Mouse (Mus musculus) forebrain, postnatal 0 days (tissue): Measurements from ENCODE around the gene Atl2. TPM values are rescaled to one million over a fixed set of nuclear protein-coding genes. Genes with fewer than 3 reads are reported as not detected.

Experiments used
- ATAC-seq: fragments of 200-750 bp; cut with Nextera tagmentation; 2 replicates; pipeline ENCODE4 v1.8.0; 2017; ENCODE audit warnings: mild to moderate bottlenecking, moderate library complexity
- DNase-seq: peaks from one replicate; pipeline ENCODE4 v3.0.0-alpha.2; 2015
- H3K27ac ChIP-seq: fragments of 300-500 bp; sonication (generic); 2 replicates; pipeline ENCODE4 v1.5.1; 2014; ENCODE audit warnings: low read depth, mild to moderate bottlenecking, antibody characterized with exemption, low read length, moderate library complexity, mixed read lengths
- H3K27me3 ChIP-seq: fragments of 300-500 bp; sonication (generic); 2 replicates; pipeline ENCODE4 v1.6.1; 2014; ENCODE audit warnings: mild to moderate bottlenecking, low read length, mixed read lengths; ENCODE audit not compliant: insufficient read depth
- H3K36me3 ChIP-seq: fragments of 300-500 bp; sonication (generic); 2 replicates; pipeline ENCODE4 v1.6.1; 2014; ENCODE audit warnings: mild to moderate bottlenecking, moderate library complexity; ENCODE audit not compliant: insufficient read depth
- H3K4me1 ChIP-seq: fragments of 300-500 bp; sonication (generic); 2 replicates; pipeline ENCODE4 v1.6.1; 2014; ENCODE audit warnings: antibody characterized with exemption; ENCODE audit not compliant: insufficient read depth
- H3K4me2 ChIP-seq: fragments of 300-500 bp; sonication (generic); 2 replicates; pipeline ENCODE4 v1.6.1; 2014; ENCODE audit warnings: low read depth, mild to moderate bottlenecking, moderate library complexity
- H3K4me3 ChIP-seq: fragments of 300-500 bp; sonication (generic); 2 replicates; pipeline ENCODE4 v1.5.1; 2014; ENCODE audit warnings: low read depth, low read length, mixed read lengths
- H3K9ac ChIP-seq: fragments of 300-500 bp; sonication (generic); 2 replicates; pipeline ENCODE4 v1.6.1; 2014; ENCODE audit warnings: mild to moderate bottlenecking
- H3K9me3 ChIP-seq: fragments of 300-500 bp; sonication (generic); 2 replicates; pipeline ENCODE4 v1.6.1; 2016; ENCODE audit warnings: low read length
- CTCF ChIP-seq: sonication (generic); IDR thresholded peaks from 2 replicates; pipeline ENCODE4 v1.5.1; 2016; ENCODE audit warnings: antibody characterized with exemption, control low read depth, low read depth
- WGBS: fragments of 180-500 bp; shearing (Covaris S2); extraction: QIAGEN DNeasy Blood & Tissue Kit; methylation state at CpG from one replicate; pipeline ENCODE4 v1.1.7; 2014; 5-methylcytosine and 5-hydroxymethylcytosine counted together
- polyA plus RNA-seq: library from polyadenylated mRNA; unstranded; fragments of >200 nt; fragmentation: Nextera tagmentation; extraction: Ambion mirVana; gene quantifications from 2 replicates; pipeline ENCODE4 v1.2.1, GENCODE M21; 2015
- total RNA-seq: library from RNA; depleted of rRNA; stranded (reverse); fragments of >200 nt; gene quantifications from 2 replicates; pipeline ENCODE4 v1.2.3, GENCODE M21; 2014

Atl2 gene
- total and polyA plus RNA-seq, 2 experiments from 2014 or later = 27.2 to 34.1 TPM

DNA sequence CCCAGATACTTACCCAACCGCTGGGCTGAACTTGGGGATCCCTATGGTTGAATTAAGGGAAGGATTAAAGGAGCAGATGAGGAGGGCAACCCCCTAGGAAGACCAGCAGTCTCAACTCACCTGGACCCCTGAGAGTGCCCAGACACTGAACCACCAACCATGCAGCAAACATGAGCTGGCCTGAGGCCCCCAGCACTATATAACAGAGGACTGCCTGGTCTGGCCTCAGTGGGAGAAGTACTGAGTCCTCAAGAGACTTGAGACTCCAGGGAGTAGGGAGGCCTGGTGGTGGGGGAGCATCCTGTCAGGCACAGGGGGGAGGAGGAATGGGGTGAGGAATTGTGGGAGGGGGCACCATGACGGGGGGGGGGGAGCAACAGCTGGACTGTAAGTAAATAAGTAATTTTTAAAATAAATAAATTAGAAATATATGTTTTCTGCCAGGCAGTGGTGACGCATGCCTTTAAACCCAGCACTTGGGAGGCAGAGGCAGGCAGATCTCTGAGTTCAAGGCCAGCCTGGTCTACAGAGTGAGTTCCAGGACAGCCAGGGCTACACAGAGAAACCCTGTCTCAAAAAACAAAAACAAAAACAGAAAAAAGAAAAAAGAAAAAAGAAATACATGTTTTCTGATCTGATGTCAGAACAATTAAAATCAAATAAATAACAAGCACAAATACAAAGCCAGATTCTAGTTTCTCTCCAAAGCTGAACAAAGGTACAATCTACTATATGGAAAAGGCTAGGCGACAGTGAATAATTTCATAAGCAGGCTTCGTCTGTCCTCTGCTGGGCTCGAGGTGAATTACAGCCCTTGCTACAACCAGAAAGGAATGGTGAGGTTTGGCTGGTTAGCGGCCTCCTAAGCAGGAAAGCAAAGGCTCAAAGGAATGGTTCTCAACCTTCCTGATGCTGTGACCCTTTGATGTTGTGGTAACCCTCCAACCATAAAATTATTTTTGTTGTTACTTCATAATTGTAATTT is 55.4 kb downstream of the Atl2 start:
- no peak overlapping the region for H3K9ac ChIP-seq
- H3K4me3 ChIP-seq = no peak overlapping the region
- no peak overlapping the region for H3K27ac ChIP-seq
- H3K36me3 ChIP-seq = no peaks in the 10 kb centered on the region
- 44% methylated on average over 7 of the region's 7 CpGs for WGBS
- no peak overlapping the region for H3K4me2 ChIP-seq
- no peaks in the 10 kb centered on the region for H3K4me1 ChIP-seq
- peak; percentile 99 for TF ChIP-seq CTCF
- H3K9me3 ChIP-seq = no peaks in the 10 kb centered on the region
- no peaks in the 10 kb centered on the region for H3K27me3 ChIP-seq
- DNase-seq (peak; percentile 90), ATAC-seq (peak; percentile 91)

DNA sequence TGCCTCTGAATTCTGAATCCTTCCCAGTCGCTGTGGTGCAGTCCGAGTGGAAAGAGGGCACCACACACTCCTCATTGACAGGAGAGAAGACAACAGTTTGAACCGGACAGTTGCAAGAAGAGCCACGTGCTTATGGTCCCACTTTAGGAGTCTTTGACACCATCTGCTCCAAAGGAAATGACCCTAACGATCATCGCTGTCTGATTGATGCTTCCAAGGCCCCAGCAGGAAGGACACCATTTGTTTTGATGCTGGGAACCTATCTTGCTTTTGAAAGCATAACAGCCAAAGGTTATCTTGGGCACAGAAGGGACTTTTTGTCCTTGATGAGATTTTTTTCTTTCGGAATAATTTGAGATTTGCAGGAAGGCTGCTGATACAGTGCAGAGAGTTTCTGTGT is 58.9 kb downstream of the Atl2 start:
- H3K4me1 ChIP-seq = no peaks in the 10 kb centered on the region
- ATAC-seq (no peak), DNase-seq (no peak)
- no peaks in the 10 kb centered on the region for H3K27me3 ChIP-seq
- no peak overlapping the region for H3K9ac ChIP-seq
- no peaks in the 10 kb centered on the region for H3K36me3 ChIP-seq
- no peak overlapping the region for H3K27ac ChIP-seq
- TF ChIP-seq CTCF = no peak
- 79% methylated on average over 7 of the region's 7 CpGs for WGBS
- no peaks in the 10 kb centered on the region for H3K9me3 ChIP-seq
- no peak overlapping the region for H3K4me2 ChIP-seq
- no peak overlapping the region for H3K4me3 ChIP-seq

- Histone ChIP-seq H3K9ac (no peak overlapping the region), H3K9me3 (no peaks in the 10 kb centered on the region), H3K4me2 (no peak overlapping the region), H3K27ac (no peak overlapping the region), H3K36me3 (no peaks in the 10 kb centered on the region), H3K4me3 (no peak overlapping the region), H3K4me1 (no peaks in the 10 kb centered on the region), H3K27me3 (no peaks in the 10 kb centered on the region)
- 62% methylated on average over 5 of the region's 5 CpGs for WGBS
- ATAC-seq = no peak
- no peak for DNase-seq
- no peak for TF ChIP-seq CTCF
These were observed 60.1 kb downstream of the Atl2 start for GRCm38 (mm10) chr17:79835714-79836373.

- Histone ChIP-seq H3K4me1 (no peaks in the 10 kb centered on the region), H3K27me3 (no peaks in the 10 kb centered on the region), H3K4me3 (no peak overlapping the region), H3K9ac (no peak overlapping the region), H3K36me3 (no peaks in the 10 kb centered on the region), H3K9me3 (no peaks in the 10 kb centered on the region), H3K27ac (no peak overlapping the region), H3K4me2 (no peak overlapping the region)
- no peak for DNase-seq
- 42% methylated on average over 1 of the region's 1 CpGs for WGBS
- no peak for ATAC-seq
- no peak for TF ChIP-seq CTCF
These were observed 63.6 kb downstream of the Atl2 start for GRCm38 (mm10) chr17:79832284-79832683.

- TF ChIP-seq CTCF = peak; percentile 19; the same call in 1 of the 2 replicates
These were observed 69.4 kb downstream of the Atl2 start for GRCm38 (mm10) chr17:79826482-79827034.

DNA sequence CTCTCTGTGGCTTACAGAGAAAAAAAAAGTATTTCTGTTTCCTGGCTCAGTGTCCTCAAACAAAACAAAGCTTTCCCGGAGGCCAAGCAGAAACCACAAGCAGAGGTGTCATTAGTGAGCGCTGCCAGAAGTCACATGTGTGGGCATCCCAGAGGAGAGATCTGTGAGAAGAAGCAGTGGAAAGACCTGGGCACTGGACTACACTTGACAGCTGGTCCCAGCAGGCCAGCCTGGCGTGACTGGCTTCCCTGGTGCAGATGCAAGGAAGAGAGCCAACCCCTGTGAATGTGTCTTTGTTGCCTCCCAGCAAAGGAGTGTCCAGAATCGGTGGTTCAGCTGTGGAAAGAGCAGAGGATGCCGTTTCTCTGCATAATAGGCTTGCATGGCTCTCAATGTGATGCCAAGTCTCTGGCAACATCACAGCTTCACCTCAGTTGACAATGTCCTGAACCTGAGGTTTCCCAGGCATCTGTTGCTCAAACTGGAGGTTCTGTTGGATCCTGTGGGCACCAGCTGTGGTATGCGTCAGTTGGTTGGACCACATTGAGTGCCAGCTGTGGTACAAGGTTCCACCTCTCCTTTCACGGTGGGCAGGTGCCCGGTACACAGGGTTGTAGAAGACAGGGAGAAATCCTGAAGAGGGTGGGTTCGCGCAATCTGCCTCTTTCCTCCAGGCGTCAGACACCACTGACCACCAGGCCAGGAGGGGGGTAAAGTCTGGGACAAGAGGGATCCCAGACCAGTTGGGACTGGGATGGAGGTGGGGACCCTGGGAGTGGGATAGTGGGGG is 70.5 kb downstream of the Atl2 start:
- Histone ChIP-seq H3K9ac (no peak overlapping the region), H3K36me3 (no peaks in the 10 kb centered on the region), H3K27ac (no peak overlapping the region), H3K9me3 (no peaks in the 10 kb centered on the region), H3K4me2 (no peak overlapping the region), H3K4me1 (no peaks in the 10 kb centered on the region), H3K4me3 (no peak overlapping the region), H3K27me3 (no peaks in the 10 kb centered on the region)
- ATAC-seq = peak; percentile 74
- 68% methylated on average over 11 of the region's 11 CpGs for WGBS
- no peak for TF ChIP-seq CTCF
- DNase-seq = peak; percentile 34

More at GRCm38 (mm10) chr17:79826482-79827034, 69.4 kb downstream of the Atl2 start:
- DNase-seq = no peak
- Histone ChIP-seq H3K4me2 (no peak overlapping the region), H3K36me3 (no peaks in the 10 kb centered on the region), H3K4me1 (no peaks in the 10 kb centered on the region), H3K27me3 (no peaks in the 10 kb centered on the region), H3K9ac (no peak overlapping the region), H3K4me3 (no peak overlapping the region), H3K9me3 (no peaks in the 10 kb centered on the region), H3K27ac (no peak overlapping the region)
- ATAC-seq = no peak
- 72% methylated on average over 6 of the region's 6 CpGs for WGBS
